Mouse (Mus musculus): ENCODE data around the gene Zkscan16.
A peak's percentile ranks its signal among the peaks of the same experiment; 100 is the strongest.

Zkscan16 gene

DNA sequence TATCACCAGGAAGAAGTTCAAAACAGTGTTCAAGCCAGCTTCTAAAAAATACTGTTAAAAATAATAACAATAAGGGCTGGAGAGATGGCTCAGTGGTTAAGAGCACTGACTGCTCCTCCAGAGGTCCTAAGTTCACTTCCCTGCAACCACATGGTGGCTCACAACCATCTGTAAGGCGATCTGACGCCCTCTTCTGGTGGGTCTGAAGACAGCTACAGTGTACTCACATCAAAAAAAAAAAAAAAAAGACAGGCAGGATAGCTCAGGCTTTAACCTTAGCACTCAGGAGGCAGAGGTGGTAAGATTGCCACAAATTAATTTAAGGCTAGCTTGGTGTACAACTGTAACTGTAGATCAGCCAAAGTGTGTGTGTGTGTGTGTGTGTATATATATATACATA lies 57.2 kb downstream of the Zkscan16 start:
- peak; percentile 19 to 48 for DNase-seq

DNA sequence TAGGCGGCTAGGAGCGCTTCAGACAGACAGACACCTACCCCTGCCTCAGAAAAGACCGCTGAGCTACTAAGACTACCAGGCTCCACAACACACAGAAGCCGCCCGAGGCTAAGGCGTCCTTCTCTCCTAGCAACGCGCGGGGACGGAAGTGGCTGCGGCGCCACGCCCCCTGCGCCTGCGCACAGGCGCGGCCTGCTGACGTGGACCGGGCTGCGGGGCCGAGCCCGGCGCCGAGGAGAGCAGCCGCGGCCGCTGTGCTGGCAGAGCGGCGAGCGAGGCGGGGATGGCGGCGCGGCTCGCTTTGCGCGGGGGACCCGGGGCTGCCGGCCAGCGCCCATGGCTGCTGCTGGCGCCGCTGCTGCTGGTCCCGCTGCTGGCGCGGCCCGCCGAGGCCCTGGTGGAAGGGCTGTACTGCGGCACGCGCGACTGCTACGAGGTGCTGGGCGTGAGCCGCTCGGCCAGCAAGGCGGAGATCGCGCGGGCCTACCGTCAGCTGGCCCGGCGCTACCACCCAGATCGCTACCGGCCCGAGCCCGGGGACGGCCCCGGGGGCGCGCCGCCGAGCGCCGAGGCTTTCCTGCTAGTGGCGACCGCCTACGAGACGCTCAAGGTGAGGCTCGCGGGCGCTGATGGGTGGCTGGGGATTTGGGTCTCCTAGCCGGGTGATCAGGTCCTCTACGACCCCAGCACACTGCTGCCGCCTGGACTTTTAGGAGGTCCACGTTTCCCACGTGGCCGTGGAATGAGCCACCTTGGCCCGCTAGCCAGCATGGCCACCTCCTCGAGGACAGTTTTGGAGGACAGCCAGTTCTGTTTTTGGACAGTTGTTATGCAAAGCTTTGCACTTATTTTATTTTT lies 59.7 kb downstream of the Zkscan16 start, which contains the start of gene Gm20503:
TSS of gene Gm20503 (plus strand) at position 263 of the 858 bp plus-strand sequence.
- DNase-seq, result peak; percentile 92 to 96

DNA sequence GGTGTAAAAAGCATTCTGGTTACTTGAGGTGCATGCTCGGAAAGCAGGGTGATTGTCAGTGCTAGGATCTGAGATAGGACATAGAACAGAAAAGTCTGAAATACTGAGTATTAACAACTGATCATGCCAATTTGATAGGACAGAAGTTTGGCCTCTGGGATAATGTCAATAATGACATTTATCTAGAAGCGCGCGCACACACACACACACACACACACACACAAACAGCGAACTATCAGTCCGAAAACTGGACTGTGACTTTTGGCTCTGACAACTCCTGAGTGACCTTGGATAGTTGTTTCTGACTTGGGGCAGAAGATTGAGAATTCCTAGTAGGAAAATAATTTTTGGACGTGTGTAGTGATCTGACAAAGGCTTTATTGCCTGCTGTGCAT lies 60.4 kb downstream of the Zkscan16 start:
- no peak for DNase-seq

DNA sequence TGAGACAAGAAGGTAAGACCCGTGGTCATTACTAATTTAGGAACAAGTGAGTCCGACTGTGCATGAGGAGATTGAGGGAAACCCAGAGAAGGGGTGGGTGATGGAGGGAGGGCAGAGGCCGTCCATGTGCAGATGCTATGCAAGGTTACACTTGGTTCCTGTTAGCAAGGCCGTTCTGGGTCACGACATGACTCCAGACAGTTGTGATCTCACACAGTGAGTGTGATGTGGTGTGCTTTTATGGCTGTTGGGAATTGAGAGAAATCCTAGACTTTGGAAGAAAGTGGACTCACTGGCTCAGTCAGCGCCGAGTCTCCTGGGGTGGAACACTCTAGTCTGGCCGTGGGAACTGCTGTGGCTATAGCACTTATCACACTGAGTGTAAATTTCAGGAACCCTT lies 62.8 kb downstream of the Zkscan16 start:
- no peak for DNase-seq

DNA sequence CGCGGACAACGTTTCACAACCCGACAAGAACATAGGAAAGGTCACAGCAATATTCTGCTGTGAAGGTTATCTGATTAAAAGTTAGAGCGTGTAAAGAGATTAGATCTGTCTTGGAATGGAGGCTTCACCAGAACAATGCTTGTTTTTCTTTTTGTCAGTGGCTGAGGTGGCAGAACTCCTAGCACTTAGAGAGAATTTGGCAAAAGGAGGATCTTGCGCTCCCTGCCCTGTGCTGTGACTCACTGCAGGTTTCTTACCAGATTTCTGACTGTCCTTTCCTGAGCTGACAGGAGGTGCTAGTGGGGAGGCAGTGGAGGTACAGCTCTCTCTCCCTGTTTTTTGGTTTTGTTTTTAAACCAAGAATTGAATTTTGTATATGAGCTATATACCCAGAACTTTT lies 63.6 kb downstream of the Zkscan16 start:
- DNase-seq, result no peak

Measured in kidney, postnatal 4 days (tissue).